Mouse (Mus musculus) limb, embryonic 11.5 days (tissue): Measurements from ENCODE around the gene 1700003E16Rik. TPM values are rescaled to one million over a fixed set of nuclear protein-coding genes. Genes with fewer than 3 reads are reported as not detected.

Source experiments
- ATAC-seq: fragments of 200-750 bp; cut with Nextera tagmentation; 2 replicates; pipeline ENCODE4 v1.8.0; 2017; ENCODE audit warnings: low read depth; ENCODE audit not compliant: insufficient number of reproducible peaks, low FRiP score, low TSS enrichment
- DNase-seq: peaks from one replicate; pipeline ENCODE4 v3.0.0-alpha.2; 2015; ENCODE audit warnings: low spot score
- H3K27ac ChIP-seq: fragments of 300-500 bp; sonication (generic); replicated peaks from 2 replicates; pipeline ENCODE4 v1.5.1; 2014; ENCODE audit warnings: low read depth, mild to moderate bottlenecking, low read length
- H3K27me3 ChIP-seq: fragments of 300-500 bp; sonication (generic); 2 replicates; pipeline ENCODE4 v1.6.1; 2014; ENCODE audit warnings: mild to moderate bottlenecking, low read length, mixed read lengths; ENCODE audit not compliant: control insufficient read depth, insufficient read depth
- H3K36me3 ChIP-seq: fragments of 300-500 bp; sonication (generic); 2 replicates; pipeline ENCODE4 v1.6.1; 2014; ENCODE audit warnings: mild to moderate bottlenecking, low read length, moderate library complexity, mixed read lengths; ENCODE audit not compliant: control insufficient read depth, insufficient read depth
- H3K4me1 ChIP-seq: fragments of 300-500 bp; sonication (generic); 2 replicates; pipeline ENCODE4 v1.6.1; 2014; ENCODE audit warnings: low read length, mixed read lengths; ENCODE audit not compliant: control insufficient read depth, insufficient read depth
- H3K4me2 ChIP-seq: fragments of 300-500 bp; sonication (generic); 2 replicates; pipeline ENCODE4 v1.6.1; 2014; ENCODE audit warnings: low read depth, mild to moderate bottlenecking, moderate library complexity; ENCODE audit not compliant: severe bottlenecking
- H3K4me3 ChIP-seq: fragments of 300-500 bp; sonication (generic); 2 replicates; pipeline ENCODE4 v1.5.1; 2014; ENCODE audit warnings: low read depth, low read length
- H3K9ac ChIP-seq: fragments of 300-500 bp; sonication (generic); 2 replicates; pipeline ENCODE4 v1.6.1; 2014; ENCODE audit warnings: mild to moderate bottlenecking, low read length
- H3K9me3 ChIP-seq: fragments of 300-500 bp; sonication (generic); 2 replicates; pipeline ENCODE4 v1.6.1; 2016; ENCODE audit warnings: low read length; ENCODE audit not compliant: control insufficient read depth
- WGBS: fragments of 180-500 bp; shearing (Covaris S2); extraction: QIAGEN DNeasy Blood & Tissue Kit; methylation state at CpG from one replicate; pipeline ENCODE4 v1.1.7; 2014; 5-methylcytosine and 5-hydroxymethylcytosine counted together
- polyA plus RNA-seq: library from polyadenylated mRNA; unstranded; fragments of >200 nt; fragmentation: Nextera tagmentation; extraction: Ambion mirVana; gene quantifications from 2 replicates; pipeline ENCODE4 v1.2.1, GENCODE M21; 2014

Gene 1700003E16Rik
- polyA plus RNA-seq, 1 experiment from 2014 or later = 1.1 TPM

DNA sequence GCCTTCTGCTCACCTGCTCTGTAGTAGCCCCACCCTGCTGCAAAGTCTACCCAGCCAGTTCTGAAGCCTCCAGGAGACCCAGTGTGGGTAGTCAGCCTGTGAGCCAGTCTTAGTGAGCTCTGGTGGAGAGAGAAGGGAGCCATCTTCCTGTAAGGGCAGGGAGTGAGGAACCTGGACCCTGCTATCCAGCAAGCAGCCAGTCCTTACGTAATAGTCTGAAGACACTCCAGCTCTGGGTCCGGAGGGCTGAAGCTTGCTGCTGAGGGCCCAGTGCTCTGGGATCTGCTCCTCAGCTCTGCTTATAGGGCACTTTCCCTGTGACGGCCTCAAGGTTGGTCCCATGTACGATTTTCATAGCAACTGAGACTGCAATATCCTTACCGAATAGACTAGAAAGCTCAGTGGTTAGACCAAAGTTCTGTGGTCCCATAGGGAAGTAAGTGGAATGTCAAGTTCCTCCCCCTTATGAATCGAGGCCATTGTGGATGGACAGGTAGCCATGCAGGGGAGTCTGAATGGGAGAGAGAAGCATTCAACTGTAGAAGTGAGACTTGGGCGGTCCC, 21.2 kb upstream of the 1700003E16Rik start, which contains the start of gene Rtkn:
TSS of gene Rtkn (plus strand) at position 513 of the 563 bp plus-strand sequence.
- peak; percentile 21 for DNase-seq
- Histone ChIP-seq H3K36me3 (no peaks in the 10 kb centered on the region), H3K9me3 (no peaks in the 10 kb centered on the region), H3K4me3 (peak within 1 kb of the TSS; percentile 47), H3K9ac (peak within 1 kb of the TSS; percentile 90), H3K4me2 (peak within 1 kb of the TSS; percentile 69), H3K27ac (peak within 1 kb of the TSS; percentile 100), H3K27me3 (no peaks in the 10 kb centered on the region), H3K4me1 (peaks cover 21% of the 10 kb centered on the region)
- WGBS = 59% methylated on average over 7 of the region's 7 CpGs
- ATAC-seq = no peak

DNA sequence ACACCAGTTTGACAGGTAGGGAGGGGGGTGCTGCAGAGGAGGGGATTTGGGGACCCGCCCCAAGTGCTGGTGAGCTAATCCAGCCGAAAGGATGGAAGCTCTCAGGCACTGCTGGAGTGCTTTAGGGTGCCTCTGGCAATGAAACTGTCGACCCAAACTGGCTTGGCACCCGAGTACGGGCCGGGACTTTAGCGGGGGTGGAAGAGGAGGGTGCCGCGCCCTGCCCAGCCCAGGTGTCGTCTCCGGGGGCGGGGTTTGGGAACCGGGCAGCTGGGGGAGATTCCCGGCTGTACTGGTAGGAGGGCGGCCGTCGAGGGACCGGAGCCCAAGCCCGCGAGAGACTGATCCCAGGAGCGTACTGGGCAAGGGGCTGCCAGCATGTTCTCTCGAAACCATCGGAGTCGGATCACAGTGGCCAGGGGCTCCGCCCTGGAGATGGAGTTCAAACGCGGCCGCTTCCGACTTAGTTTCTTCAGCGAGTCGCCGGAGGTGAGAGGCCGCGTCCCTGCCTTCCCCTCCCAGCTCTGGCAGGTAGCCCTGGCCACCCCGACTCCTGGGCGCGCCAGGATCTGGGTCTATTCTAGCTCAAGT, 20.5 kb upstream of the 1700003E16Rik start:
- H3K9ac ChIP-seq = peak overlapping the region; percentile 90
- peaks cover 23% of the 10 kb centered on the region for H3K4me1 ChIP-seq
- H3K27ac ChIP-seq = peak overlapping the region; percentile 100; the same call in 1 of the 2 replicates
- DNase-seq = peak; percentile 64
- peak overlapping the region; percentile 47 for H3K4me3 ChIP-seq
- H3K9me3 ChIP-seq = no peaks in the 10 kb centered on the region
- ATAC-seq = no peak
- 2% methylated on average over 36 of the region's 37 CpGs for WGBS
- H3K27me3 ChIP-seq = no peaks in the 10 kb centered on the region
- H3K4me2 ChIP-seq = peak overlapping the region; percentile 69
- no peaks in the 10 kb centered on the region for H3K36me3 ChIP-seq

GRCm38 (mm10) chr6:83136291-83136880, 19.8 kb upstream of the 1700003E16Rik start:
- Histone ChIP-seq H3K9ac (peak overlapping the region; percentile 90), H3K27ac (peak overlapping the region; percentile 100), H3K36me3 (no peaks in the 10 kb centered on the region), H3K4me1 (peaks cover 26% of the 10 kb centered on the region), H3K27me3 (no peaks in the 10 kb centered on the region), H3K4me2 (peak overlapping the region; percentile 69), H3K9me3 (no peaks in the 10 kb centered on the region), H3K4me3 (peak overlapping the region; percentile 47)
- no peak for DNase-seq
- ATAC-seq = no peak
- 12% methylated on average over 5 of the region's 5 CpGs for WGBS

DNA sequence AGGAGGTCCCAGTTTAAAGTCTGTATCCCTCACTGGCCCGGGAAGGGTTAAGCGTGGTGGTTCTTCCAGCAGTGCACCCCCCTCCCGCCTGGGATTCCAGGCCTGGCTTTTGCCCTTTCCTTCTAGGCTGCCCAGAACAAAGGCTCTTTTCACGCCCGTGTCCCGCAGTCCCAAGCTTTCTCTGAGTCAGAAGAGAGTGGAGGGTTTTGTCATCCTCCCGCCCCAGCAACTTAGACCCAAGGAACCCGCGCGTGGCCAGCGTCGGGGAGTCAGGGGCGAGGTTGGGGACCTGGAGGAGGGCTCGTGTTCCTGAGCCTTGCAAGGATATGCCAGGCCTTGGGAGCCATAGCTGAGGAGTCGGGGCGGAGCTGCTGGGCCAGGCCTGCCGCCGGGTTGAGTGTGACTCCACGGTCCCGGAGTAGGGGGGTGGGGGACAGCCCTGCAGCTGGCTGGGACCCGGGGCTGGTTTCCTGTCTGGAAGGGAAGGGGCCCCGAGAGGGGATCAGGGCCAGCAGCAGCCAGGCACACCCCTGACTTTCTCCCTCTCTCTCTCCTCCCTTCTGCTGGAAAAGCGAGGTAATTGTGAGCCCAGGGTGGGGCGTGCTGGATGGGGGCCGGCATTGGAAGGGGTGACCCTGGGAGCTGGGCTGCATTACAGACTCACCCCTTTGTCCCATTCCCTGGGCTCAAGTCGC, 19.2 kb upstream of the 1700003E16Rik start:
- Histone ChIP-seq H3K27me3 (no peaks in the 10 kb centered on the region), H3K4me2 (peak overlapping the region; percentile 69), H3K4me3 (peak overlapping the region; percentile 47), H3K9ac (peak overlapping the region; percentile 90), H3K9me3 (no peaks in the 10 kb centered on the region), H3K27ac (peak overlapping the region; percentile 100), H3K36me3 (no peaks in the 10 kb centered on the region), H3K4me1 (peaks cover 32% of the 10 kb centered on the region)
- peak; percentile 88 for DNase-seq
- under 1% methylated on average over 23 of the region's 26 CpGs for WGBS
- ATAC-seq = peak; percentile 83

- WGBS = 0% methylated on average over 12 of the region's 12 CpGs
- Histone ChIP-seq H3K4me2 (peak overlapping the region; percentile 69), H3K9ac (peak overlapping the region; percentile 90), H3K27ac (peak overlapping the region; percentile 100), H3K9me3 (no peaks in the 10 kb centered on the region), H3K4me3 (peak overlapping the region; percentile 47), H3K4me1 (peaks cover 37% of the 10 kb centered on the region), H3K36me3 (no peaks in the 10 kb centered on the region), H3K27me3 (no peaks in the 10 kb centered on the region)
- DNase-seq (peak; percentile 97), ATAC-seq (peak; percentile 80)
These were observed 18.6 kb upstream of the 1700003E16Rik start for GRCm38 (mm10) chr6:83137576-83137950.

GRCm38 (mm10) chr6:83138056-83138455, 18.1 kb upstream of the 1700003E16Rik start:
- Histone ChIP-seq H3K9ac (peak overlapping the region; percentile 63), H3K27ac (peak overlapping the region; percentile 100), H3K4me1 (peaks cover 41% of the 10 kb centered on the region), H3K9me3 (no peaks in the 10 kb centered on the region), H3K4me2 (peak overlapping the region; percentile 69), H3K36me3 (no peaks in the 10 kb centered on the region), H3K27me3 (no peaks in the 10 kb centered on the region), H3K4me3 (peak overlapping the region; percentile 47)
- WGBS = under 1% methylated on average over 11 of the region's 11 CpGs
- ATAC-seq (peak; percentile 51), DNase-seq (no peak)

- H3K4me1 ChIP-seq = peaks cover 42% of the 10 kb centered on the region
- 95% methylated on average over 8 of the region's 8 CpGs for WGBS
These were observed 16.2 kb upstream of the 1700003E16Rik start for GRCm38 (mm10) chr6:83140044-83140443.

DNA sequence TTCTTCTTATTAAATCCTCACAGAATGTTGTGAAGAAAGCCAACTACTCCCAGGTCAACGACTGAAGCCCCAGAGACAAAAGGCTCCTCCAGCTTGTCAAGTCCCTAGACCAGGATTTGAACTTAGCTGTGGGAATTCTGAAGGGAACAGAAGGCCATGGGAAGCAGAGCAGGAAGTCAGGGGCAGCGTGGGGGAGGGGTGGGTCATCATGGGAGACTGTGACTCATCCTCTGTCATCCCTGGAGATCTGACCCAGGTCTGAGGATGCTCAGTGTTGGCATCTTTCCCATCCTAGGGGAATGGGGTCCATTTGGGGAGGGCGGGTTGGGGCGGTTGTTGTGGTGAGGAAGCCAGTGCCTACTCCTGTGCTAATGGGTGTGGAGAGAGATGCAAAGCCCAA, 14.6 kb upstream of the 1700003E16Rik start:
- no peaks in the 10 kb centered on the region for H3K9me3 ChIP-seq
- no peaks in the 10 kb centered on the region for H3K36me3 ChIP-seq
- H3K4me1 ChIP-seq = peaks cover 34% of the 10 kb centered on the region
- WGBS = 41% methylated on average over 4 of the region's 4 CpGs
- no peak overlapping the region; the same call in 1 of the 2 replicates for H3K4me3 ChIP-seq
- no peaks in the 10 kb centered on the region for H3K27me3 ChIP-seq
- H3K9ac ChIP-seq = peak overlapping the region; percentile 70
- ATAC-seq (no peak), DNase-seq (no peak)
- no peak overlapping the region for H3K27ac ChIP-seq
- H3K4me2 ChIP-seq = peak overlapping the region; percentile 72

More at GRCm38 (mm10) chr6:83140044-83140443, 16.2 kb upstream of the 1700003E16Rik start:
- ATAC-seq = no peak
- Histone ChIP-seq H3K9ac (no peak overlapping the region), H3K4me3 (no peak overlapping the region), H3K4me2 (no peak overlapping the region), H3K27ac (no peak overlapping the region), H3K27me3 (no peaks in the 10 kb centered on the region), H3K9me3 (no peaks in the 10 kb centered on the region), H3K36me3 (no peaks in the 10 kb centered on the region)
- no peak for DNase-seq
